8 mouse cellular contexts compared by ENCODE assay signal in the genomic region with DNA sequence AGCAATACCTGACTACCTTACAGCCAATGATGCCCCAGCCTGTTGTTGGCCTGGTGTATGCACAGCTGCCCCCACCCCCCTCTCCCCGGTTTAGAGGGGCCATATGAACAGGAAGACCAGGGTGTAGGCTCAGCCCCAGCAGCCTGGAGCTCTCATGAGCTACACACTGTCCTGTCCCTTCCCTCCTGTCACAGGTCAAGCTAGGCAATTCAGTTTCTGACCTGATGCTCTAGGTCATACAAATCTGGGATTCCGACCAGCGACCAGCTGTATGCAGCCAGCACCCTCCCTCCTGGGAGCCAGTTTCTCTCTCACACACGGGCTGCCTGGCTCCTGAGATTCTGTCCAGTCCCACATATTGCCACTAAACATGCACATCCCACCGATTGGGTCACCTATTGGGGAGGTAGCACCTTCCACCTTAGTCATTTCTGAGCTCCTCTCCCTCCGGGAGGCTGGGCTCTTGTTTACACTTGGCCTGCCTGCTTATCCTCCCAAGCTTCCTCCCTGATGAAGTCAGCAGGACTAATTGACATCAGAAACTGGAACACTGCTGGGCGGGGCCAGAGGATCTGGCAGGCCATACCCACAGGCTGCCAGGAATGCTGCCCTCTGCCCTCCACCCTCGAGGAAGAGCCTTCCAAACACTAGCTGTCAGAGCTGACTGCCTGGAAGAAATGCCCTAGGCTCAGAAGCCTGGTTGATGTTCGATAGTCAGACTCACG. TPM values are rescaled to one million over a fixed set of nuclear protein-coding genes. Genes with fewer than 3 reads are reported as not detected.
DNase-seq lines count a peak whose midpoint lies in the region; ATAC-seq lines count a peak whose summit lies in the region.

No protein-coding gene starts in this region.

- H3K9ac ChIP-seq in heart, embryonic 13.5 days, result peak overlapping the region; percentile 25; the same call in 1 of the 2 replicates

- H3K27me3 ChIP-seq in heart, embryonic 13.5 days (replicated peaks), result peaks cover 8% of the 10 kb centered on the region; the same call in 1 of the 2 replicates

- ATAC-seq in heart, embryonic 13.5 days (ENCODE audit: extremely low read depth, insufficient number of reproducible peaks, low FRiP score, low TSS enrichment), result no peak

- H3K27ac ChIP-seq in heart, embryonic 13.5 days (replicated peaks), result 0 out of 2 replicates have a peak overlapping the region, but pooled peaks have one; percentile 16

- 0 out of 2 replicates have a peak overlapping the region, but pooled peaks have one; percentile 4 for H3K4me2 ChIP-seq in heart, embryonic 13.5 days

- 35% methylated on average over 10 of the region's 10 CpGs for WGBS in heart, embryonic 13.5 days

- no peaks in the 10 kb centered on the region for H3K36me3 ChIP-seq in heart, embryonic 13.5 days

- no peaks in the 10 kb centered on the region for H3K9me3 ChIP-seq in heart, embryonic 13.5 days

- DNase-seq in right cerebral cortex, adult 18-20 months, result peak; percentile 79
- no peak for DNase-seq in right cerebral cortex, postnatal 4 days
- DNase-seq in cerebellum, adult 9-10 months, result peak; percentile 91
- peak; percentile 94 for DNase-seq in kidney, postnatal 10 days
- peak; percentile 94 for DNase-seq in lung, postnatal 25 days (ENCODE audit: low spot score)
- DNase-seq in urinary bladder, postnatal 14 days (ENCODE audit: low spot score), result peak; percentile 82
- DNase-seq in yolk sac, embryonic 10.5 days (ENCODE audit: low spot score), result no peak

- no peak overlapping the region for H3K4me3 ChIP-seq in heart, embryonic 13.5 days

- peaks cover 41% of the 10 kb centered on the region for H3K4me1 ChIP-seq in heart, embryonic 13.5 days

RNA-seq across cellular contexts. Expression of a gene that starts 3.0 kb away (rescaled TPM):
- polyA plus RNA-seq in heart, embryonic 13.5 days (2015; fragmentation: Nextera tagmentation; extraction: Ambion mirVana), result 12.4 and 13.2 TPM in 2 replicates

RNA-seq across cellular contexts. Expression of a gene that starts 25.4 kb away (rescaled TPM):
- polyA plus RNA-seq in heart, embryonic 13.5 days (2015; fragmentation: Nextera tagmentation; extraction: Ambion mirVana), result 8.8 and 9.1 TPM in 2 replicates

Comparison
In these comparisons a context has a peak if more than half of its experiments do, and no peak if none do; other contexts are left out.
1. DNase-seq: peak in right cerebral cortex, adult 18-20 months (single experiment), cerebellum, adult 9-10 months (single experiment), kidney, postnatal 10 days (single experiment), lung, postnatal 25 days (single experiment) and urinary bladder, postnatal 14 days (single experiment); none in right cerebral cortex, postnatal 4 days (single experiment) and yolk sac, embryonic 10.5 days (single experiment).